Mouse (Mus musculus): ENCODE measurements around the gene Grb2.

Grb2 gene

GRCm38 (mm10) chr11:115626824-115627616 lies 81.4 kb downstream of the Grb2 start:
- DNase-seq (ENCODE audit: low read depth) = no peak

- DNase-seq (ENCODE audit: low read depth) = no peak
Measured at GRCm38 (mm10) chr11:115625877-115626276, 82.5 kb downstream of the Grb2 start.

- DNase-seq (ENCODE audit: low read depth) = no peak
Measured at GRCm38 (mm10) chr11:115623487-115624070, 84.8 kb downstream of the Grb2 start.

GRCm38 (mm10) chr11:115619949-115620348 lies 88.4 kb downstream of the Grb2 start:
- no peak for DNase-seq (ENCODE audit: low read depth)

GRCm38 (mm10) chr11:115618732-115619516 lies 89.5 kb downstream of the Grb2 start:
- DNase-seq (ENCODE audit: low read depth) = no peak

- DNase-seq (ENCODE audit: low read depth) = no peak
Measured at GRCm38 (mm10) chr11:115618001-115618400, 90.4 kb downstream of the Grb2 start.

- no peak for DNase-seq (ENCODE audit: low read depth)
Measured at GRCm38 (mm10) chr11:115616893-115617292, 91.5 kb downstream of the Grb2 start.

GRCm38 (mm10) chr11:115616371-115616770 lies 92.0 kb downstream of the Grb2 start:
- no peak for DNase-seq (ENCODE audit: low read depth)

- DNase-seq (ENCODE audit: low read depth) = no peak
Measured at GRCm38 (mm10) chr11:115615875-115616274, 92.5 kb downstream of the Grb2 start.

GRCm38 (mm10) chr11:115615108-115615825 lies 93.1 kb downstream of the Grb2 start:
- DNase-seq (ENCODE audit: low read depth) = no peak

- DNase-seq (ENCODE audit: low read depth) = no peak
Measured at GRCm38 (mm10) chr11:115614346-115615107, 93.9 kb downstream of the Grb2 start.

- DNase-seq (ENCODE audit: low read depth) = no peak
Measured at GRCm38 (mm10) chr11:115613138-115613945, 95.1 kb downstream of the Grb2 start.

- DNase-seq (ENCODE audit: low read depth) = peak; percentile 45
Measured at GRCm38 (mm10) chr11:115612410-115613137, 95.8 kb downstream of the Grb2 start, which contains the start of gene Mif4gd. Gene Mif4gd, minus strand, starts transcription at chr11:115612969.

- no peak for DNase-seq (ENCODE audit: low read depth)
Measured at GRCm38 (mm10) chr11:115612059-115612409, 96.4 kb downstream of the Grb2 start.

GRCm38 (mm10) chr11:115611173-115611572 lies 97.2 kb downstream of the Grb2 start:
- no peak for DNase-seq (ENCODE audit: low read depth)

GRCm38 (mm10) chr11:115609576-115609975 lies 98.8 kb downstream of the Grb2 start:
- no peak for DNase-seq (ENCODE audit: low read depth)

- no peak for DNase-seq (ENCODE audit: low read depth)
Measured at GRCm38 (mm10) chr11:115608421-115609399, 99.7 kb downstream of the Grb2 start.

GRCm38 (mm10) chr11:115606733-115607132 lies 101.7 kb downstream of the Grb2 start:
- no peak for DNase-seq (ENCODE audit: low read depth)

GRCm38 (mm10) chr11:115604304-115604696 lies 104.1 kb downstream of the Grb2 start:
- DNase-seq (ENCODE audit: low read depth) = no peak

Data from fibroblast of lung, adult 2 months (primary cell).